Mouse (Mus musculus) E14TG2a.4 (cell line): ENCODE results near the gene Etl4.
A peak's percentile ranks its signal among the peaks of the same experiment; 100 is the strongest.

Source experiments
- H3K27me3 ChIP-seq: 2 replicates; pipeline ENCODE4 v1.6.1; 2014; ENCODE audit warnings: low read length, control low read depth; ENCODE audit not compliant: insufficient read depth
- H3K36me3 ChIP-seq: 2 replicates; pipeline ENCODE4 v1.6.1; 2014; ENCODE audit warnings: low read length, control low read depth; ENCODE audit not compliant: insufficient read depth
- H3K4me1 ChIP-seq: replicated peaks from 2 replicates; pipeline ENCODE4 v1.6.1; 2014; ENCODE audit warnings: low read depth, low read length, control low read depth
- H3K4me3 ChIP-seq: replicated peaks from 2 replicates; pipeline ENCODE4 v1.5.1; 2014; ENCODE audit warnings: mild to moderate bottlenecking, low read length
- H3K9me3 ChIP-seq: 2 replicates; pipeline ENCODE4 v1.6.1; 2014; ENCODE audit warnings: low read length, control low read depth
- CTCF ChIP-seq: conservative IDR thresholded peaks from 2 replicates; pipeline ENCODE4 v1.5.1; 2014; ENCODE audit warnings: low read length
- NANOG ChIP-seq: IDR thresholded peaks from 2 replicates; pipeline ENCODE4 v1.6.1; 2014; ENCODE audit warnings: borderline replicate concordance, low read length, mixed read lengths
- POU5F1 ChIP-seq: IDR thresholded peaks from 2 replicates; pipeline ENCODE4 v1.6.1; 2014; ENCODE audit warnings: low read length, borderline replicate concordance

Etl4 gene

DNA sequence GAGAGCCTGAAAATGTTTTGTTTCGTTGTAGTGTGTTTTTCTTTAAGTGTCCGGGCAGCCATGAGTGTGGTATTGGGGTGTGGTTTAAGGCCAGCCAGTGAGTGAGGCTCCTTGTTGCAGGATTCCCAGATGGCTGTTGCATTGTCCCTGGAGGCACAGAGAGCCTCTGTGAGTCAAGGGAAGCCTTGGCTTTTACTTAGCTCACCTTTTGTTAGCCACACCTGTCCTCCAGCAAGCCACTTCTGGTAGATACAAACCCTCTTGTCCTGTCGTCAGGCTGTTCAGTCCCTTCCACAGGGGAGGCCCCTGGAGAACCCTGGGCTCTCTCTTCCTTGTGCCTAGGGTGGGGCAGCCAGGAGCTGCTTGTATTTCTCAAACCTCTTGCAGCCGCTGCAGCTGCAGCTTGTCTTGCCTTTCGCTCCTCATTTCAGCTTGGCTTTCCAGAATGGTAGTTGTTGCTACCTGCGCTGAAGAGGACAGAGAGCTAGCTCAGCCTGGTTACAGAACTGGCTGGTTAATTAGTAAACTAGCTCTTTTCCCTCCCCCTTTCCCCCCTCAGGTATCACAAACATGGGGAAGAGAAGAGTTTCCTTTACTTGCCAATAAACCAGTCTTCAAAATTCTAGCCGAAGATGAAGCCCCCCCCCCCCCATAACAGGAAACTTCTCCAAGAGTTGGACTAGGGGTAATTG, 826.9 kb downstream of the Etl4 start:
- Histone ChIP-seq H3K27me3 (no peaks in the 10 kb centered on the region), H3K9me3 (no peaks in the 10 kb centered on the region), H3K4me3 (peak overlapping the region; percentile 46), H3K4me1 (peaks cover 70% of the 10 kb centered on the region), H3K36me3 (peaks cover 27% of the 10 kb centered on the region)
- TF ChIP-seq NANOG (no peak), POU5F1 (no peak), CTCF (no peak)

DNA sequence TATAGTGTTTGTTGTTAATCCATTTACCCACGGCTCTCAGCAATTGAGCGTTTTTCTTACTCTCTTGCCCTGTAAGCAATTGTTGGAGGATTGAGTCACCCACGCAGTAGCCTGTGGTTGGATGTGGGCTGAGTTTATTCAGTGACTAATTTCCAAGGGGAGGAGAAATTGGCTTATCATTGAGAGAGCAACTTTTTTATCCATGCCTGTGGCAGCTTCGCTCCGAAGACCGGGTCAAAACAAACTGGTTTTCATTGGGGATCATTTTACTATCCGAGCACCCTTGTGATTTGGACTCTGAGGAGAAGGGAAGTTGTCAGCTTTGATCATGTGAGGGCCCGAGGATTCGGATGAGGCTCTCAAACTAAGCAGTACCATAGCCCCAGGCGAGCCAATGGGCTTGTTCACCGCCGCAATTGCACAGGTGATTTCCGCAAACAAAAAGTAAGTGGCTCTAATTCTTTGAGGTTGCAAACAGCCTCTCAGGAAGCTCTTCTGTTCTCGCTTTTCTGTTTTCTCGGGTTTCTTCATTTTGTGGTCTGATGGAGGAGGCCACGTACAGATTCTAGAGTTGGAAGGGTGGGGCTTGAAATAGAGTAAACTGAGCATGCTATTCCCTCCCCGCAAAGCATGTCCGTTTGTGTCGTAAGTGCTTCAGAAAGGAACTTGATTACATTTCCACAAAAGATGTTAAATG, 827.7 kb downstream of the Etl4 start:
- Histone ChIP-seq H3K4me1 (peaks cover 70% of the 10 kb centered on the region), H3K4me3 (peak overlapping the region; percentile 46), H3K9me3 (no peaks in the 10 kb centered on the region), H3K36me3 (peaks cover 20% of the 10 kb centered on the region), H3K27me3 (no peaks in the 10 kb centered on the region)
- TF ChIP-seq POU5F1 (no peak), NANOG (no peak), CTCF (no peak)

DNA sequence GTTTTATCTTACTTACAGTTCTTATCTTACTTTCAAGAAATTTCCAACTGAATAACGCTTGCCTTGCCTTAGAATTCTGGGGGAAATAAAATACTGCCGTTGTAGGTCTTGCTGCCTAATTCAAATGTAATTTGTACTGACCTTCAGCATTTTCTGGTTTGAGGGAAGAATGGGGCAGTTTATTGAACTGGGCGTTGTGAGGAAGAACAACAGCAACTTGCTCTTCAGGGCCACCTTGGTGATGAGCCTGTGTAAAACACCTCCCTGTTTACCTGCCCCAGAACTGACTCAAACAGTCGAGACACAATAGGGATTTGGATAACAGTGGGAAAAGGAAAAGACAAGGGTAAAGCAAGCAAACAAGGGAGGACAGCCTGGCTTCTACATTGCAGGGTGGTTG, 828.3 kb downstream of the Etl4 start:
- peak; percentile 25; the same call in 1 of the 2 replicates for TF ChIP-seq NANOG
- no peak for TF ChIP-seq CTCF
- H3K4me1 ChIP-seq: peaks cover 70% of the 10 kb centered on the region
- H3K36me3 ChIP-seq: peaks cover 24% of the 10 kb centered on the region
- no peaks in the 10 kb centered on the region for H3K27me3 ChIP-seq
- peak overlapping the region; percentile 46 for H3K4me3 ChIP-seq
- H3K9me3 ChIP-seq: no peaks in the 10 kb centered on the region

DNA sequence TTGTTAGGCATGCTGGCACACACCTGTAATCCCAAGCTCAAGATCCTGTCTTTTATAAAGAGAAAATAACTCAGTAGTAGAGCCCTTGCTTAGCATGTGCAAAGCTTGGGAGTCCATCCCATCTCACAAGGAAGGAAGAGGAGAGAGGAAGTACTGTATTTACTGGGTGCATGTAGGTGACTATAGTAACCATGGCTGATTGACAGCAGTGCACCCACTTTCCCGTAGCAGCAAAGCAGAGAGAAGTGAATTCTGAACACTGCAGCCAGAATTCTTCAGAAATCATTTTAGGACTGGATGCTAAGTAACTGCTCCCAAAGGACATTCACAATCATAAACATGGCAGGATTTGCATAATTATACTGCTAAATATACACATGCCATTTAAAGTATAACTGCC, 838.1 kb downstream of the Etl4 start:
- no peaks in the 10 kb centered on the region for H3K27me3 ChIP-seq
- H3K4me3 ChIP-seq: no peak overlapping the region
- H3K36me3 ChIP-seq: peaks cover 89% of the 10 kb centered on the region
- TF ChIP-seq CTCF (no peak), NANOG (no peak), POU5F1 (no peak)
- H3K4me1 ChIP-seq: peaks cover 16% of the 10 kb centered on the region
- H3K9me3 ChIP-seq: peaks cover 23% of the 10 kb centered on the region

DNA sequence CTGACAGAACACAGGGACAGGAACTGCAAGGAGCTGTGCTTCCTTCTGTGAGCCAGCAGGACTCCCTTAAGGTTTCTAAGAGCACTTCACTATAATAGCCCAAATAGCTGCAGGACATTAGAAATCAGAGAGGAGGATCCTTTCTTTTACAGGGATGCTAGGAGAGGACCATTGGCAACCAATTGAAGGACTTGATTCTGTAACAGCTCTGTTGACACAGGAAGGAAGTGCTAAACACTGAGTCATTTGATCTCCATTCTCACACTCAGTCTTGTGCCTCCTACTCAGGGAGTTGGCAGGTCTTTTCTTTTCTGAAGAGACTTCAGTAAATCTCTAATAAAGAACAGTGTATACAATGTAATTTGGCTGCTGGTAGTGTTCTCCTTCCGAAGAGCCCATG, 838.9 kb downstream of the Etl4 start:
- Histone ChIP-seq H3K36me3 (peaks cover 88% of the 10 kb centered on the region), H3K27me3 (no peaks in the 10 kb centered on the region), H3K9me3 (peaks cover 23% of the 10 kb centered on the region), H3K4me1 (peaks cover 23% of the 10 kb centered on the region), H3K4me3 (no peak overlapping the region)
- TF ChIP-seq POU5F1 (no peak), NANOG (no peak), CTCF (no peak)

DNA sequence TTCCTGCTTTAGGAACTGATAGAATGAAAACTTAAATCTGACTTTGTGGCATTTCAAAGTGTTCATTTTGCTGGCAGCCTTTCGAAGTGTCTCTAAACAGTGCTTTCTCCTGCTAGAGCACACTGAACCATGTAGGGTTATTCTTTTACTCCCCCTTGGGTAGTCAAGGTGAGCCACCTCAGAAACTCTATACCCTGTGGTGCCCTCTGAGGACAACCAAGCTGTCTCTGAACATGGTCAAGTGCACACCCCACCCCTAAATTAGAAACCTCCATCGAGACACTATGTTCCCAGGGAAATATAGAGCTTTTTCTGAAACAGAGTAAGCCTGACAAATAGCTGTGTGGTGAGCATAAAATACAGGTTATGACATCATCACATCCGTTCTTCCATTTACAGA, 840.1 kb downstream of the Etl4 start:
- Histone ChIP-seq H3K4me3 (no peak overlapping the region), H3K4me1 (peaks cover 35% of the 10 kb centered on the region), H3K27me3 (no peaks in the 10 kb centered on the region), H3K36me3 (peaks cover 76% of the 10 kb centered on the region), H3K9me3 (peaks cover 23% of the 10 kb centered on the region)
- no peak for TF ChIP-seq CTCF
- no peak for TF ChIP-seq POU5F1
- no peak for TF ChIP-seq NANOG

DNA sequence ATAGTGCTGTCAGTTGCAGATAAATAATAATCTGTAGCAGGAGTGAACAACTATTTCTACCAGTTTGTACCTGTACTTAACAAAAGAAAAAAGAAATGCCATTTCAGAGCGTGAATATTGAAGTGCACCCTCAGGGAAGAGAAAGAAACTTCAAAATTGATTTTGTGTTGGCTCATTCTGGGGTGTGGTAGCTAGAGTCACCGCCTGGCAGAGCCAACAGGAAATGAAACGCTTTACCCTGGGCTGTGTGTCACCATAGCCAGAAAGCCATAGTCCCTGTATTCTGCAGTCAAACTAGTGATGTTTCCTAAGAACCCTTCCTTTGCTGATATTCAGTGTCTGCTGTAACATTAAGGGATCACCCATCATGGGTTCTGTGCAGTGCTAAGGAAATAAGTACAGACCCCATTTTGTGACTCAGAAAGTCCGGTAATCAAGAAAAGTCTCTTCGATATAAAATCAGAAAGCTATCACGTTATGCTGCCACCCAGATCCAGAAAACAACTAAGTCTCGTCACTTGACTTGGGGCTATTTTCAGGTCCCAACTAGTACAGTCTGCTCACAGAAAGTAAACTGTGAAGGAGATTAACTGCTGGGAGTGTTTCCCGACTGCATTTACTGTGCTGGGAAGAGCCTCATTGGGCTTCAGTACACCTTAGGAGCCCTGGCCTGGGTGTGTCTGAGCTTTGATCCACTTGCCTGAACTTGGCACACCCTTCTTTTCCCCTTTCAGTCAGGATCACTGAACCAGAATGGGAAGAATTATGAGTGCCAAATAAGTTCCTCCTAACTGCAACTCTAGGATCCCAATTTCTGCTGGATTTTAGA, 843.9 kb downstream of the Etl4 start:
- TF ChIP-seq POU5F1: no peak
- TF ChIP-seq NANOG: no peak
- no peak for TF ChIP-seq CTCF
- H3K36me3 ChIP-seq: peaks cover 59% of the 10 kb centered on the region
- H3K9me3 ChIP-seq: no peaks in the 10 kb centered on the region
- peaks cover 43% of the 10 kb centered on the region for H3K4me1 ChIP-seq
- no peak overlapping the region for H3K4me3 ChIP-seq
- no peaks in the 10 kb centered on the region for H3K27me3 ChIP-seq

DNA sequence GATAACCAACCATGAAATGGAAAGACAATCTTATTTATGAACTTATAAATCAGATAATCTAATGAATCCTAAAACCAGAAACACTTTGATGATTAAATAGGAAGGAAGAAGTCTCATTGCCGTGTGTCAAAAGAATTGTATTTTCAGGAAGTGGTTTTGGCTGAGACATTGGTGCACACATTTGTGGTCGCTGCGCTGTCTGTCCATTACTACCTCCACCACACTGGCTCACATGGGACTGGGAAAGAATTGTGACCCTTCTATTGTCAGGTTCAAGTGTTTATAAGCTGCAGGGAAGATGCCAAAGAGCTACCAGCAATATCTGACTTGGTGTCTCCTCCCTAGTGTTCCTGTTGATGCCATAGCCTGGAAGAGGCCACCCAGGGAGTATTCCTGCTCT, 847.4 kb downstream of the Etl4 start:
- Histone ChIP-seq H3K36me3 (peaks cover 62% of the 10 kb centered on the region), H3K9me3 (no peaks in the 10 kb centered on the region), H3K4me3 (no peak overlapping the region), H3K27me3 (no peaks in the 10 kb centered on the region), H3K4me1 (peaks cover 42% of the 10 kb centered on the region)
- no peak for TF ChIP-seq CTCF
- TF ChIP-seq NANOG: no peak
- no peak for TF ChIP-seq POU5F1
